Comparison of ENCODE assay signal across 14 mouse cellular contexts in the genomic region with DNA sequence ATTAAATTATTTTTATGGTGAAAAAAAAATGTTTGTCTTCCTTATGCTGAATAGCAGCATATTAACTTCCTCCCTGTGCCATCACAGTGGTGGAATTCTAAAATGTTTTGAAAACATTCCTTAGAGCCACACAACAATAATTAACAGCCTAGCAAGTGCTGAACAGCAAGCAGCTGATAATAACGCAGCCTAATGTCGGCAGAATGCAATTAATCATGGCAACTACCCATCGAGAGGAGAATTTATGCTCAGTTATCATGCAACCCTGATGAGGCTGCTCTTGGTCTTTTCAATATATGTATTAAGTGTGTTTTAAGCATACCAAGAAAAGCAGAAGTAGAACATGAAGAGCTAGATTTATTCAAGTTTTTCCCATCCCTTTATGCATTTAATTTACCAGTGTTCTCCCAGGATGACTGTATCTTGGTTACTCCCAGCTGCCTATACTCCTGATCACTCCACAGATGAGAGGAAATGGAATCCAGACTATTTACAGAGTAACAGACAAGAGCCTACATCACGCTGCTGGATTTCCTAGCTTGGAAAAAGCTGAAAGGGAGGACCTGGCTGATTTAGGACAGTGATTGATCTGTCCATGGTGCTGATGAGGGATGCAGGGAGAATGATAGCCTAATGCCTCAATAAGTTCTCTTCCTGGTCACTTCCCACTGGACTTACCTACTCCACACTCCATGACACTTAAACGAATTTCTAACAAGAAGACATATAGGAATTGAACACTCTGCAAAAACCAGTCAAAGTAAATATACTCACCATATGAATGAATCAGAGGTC.
DNase-seq lines count a peak whose midpoint lies in the region; ATAC-seq lines count a peak whose summit lies in the region.
"Had no signal": no experiment of that assay in that cellular context is flagged by ENCODE, and none has a peak within 500 bp of the region (broad histone marks: within the 10 kb centered on the region; RNA-seq: fewer than 3 reads in every experiment).

No protein-coding gene starts in this region.

- H3K27me3 ChIP-seq in hindbrain, embryonic 13.5 days, result no peaks in the 10 kb centered on the region
- no peaks in the 10 kb centered on the region for H3K27me3 ChIP-seq in hindbrain, embryonic 12.5 days
- H3K27me3 ChIP-seq in hindbrain, embryonic 16.5 days (replicated peaks; ENCODE audit: control insufficient read depth, insufficient read depth, low read length), result no peaks in the 10 kb centered on the region
- H3K27me3 ChIP-seq: stomach, embryonic 15.5 days had no signal

- H3K9ac ChIP-seq in hindbrain, embryonic 13.5 days, result no peak overlapping the region
- H3K9ac ChIP-seq in hindbrain, embryonic 12.5 days, result no peak overlapping the region
- no peak overlapping the region for H3K9ac ChIP-seq in hindbrain, embryonic 16.5 days (ENCODE audit: low read depth, low read length)
- H3K9ac ChIP-seq: stomach, embryonic 15.5 days had no signal

- H3K36me3 ChIP-seq in hindbrain, embryonic 13.5 days, result no peaks in the 10 kb centered on the region
- no peaks in the 10 kb centered on the region for H3K36me3 ChIP-seq in hindbrain, embryonic 12.5 days
- no peaks in the 10 kb centered on the region for H3K36me3 ChIP-seq in hindbrain, embryonic 16.5 days (ENCODE audit: control insufficient read depth, insufficient read depth, low read length)
- H3K36me3 ChIP-seq: stomach, embryonic 15.5 days had no signal

- 36% methylated on average over 5 of the region's 5 CpGs for WGBS in hindbrain, embryonic 13.5 days
- 48% methylated on average over 5 of the region's 5 CpGs for WGBS in hindbrain, embryonic 12.5 days
- 45% methylated on average over 5 of the region's 5 CpGs for WGBS in hindbrain, embryonic 16.5 days

- no peak overlapping the region for H3K4me3 ChIP-seq in hindbrain, embryonic 13.5 days
- H3K4me3 ChIP-seq in hindbrain, embryonic 12.5 days, result no peak overlapping the region
- H3K4me3 ChIP-seq in hindbrain, embryonic 16.5 days (ENCODE audit: low read length), result no peak overlapping the region
- H3K4me3 ChIP-seq: erythroblast, embryonic 14.5 days; stomach, embryonic 15.5 days had no signal

- no peaks in the 10 kb centered on the region for H3K4me1 ChIP-seq in hindbrain, embryonic 13.5 days (replicated peaks)
- no peaks in the 10 kb centered on the region for H3K4me1 ChIP-seq in hindbrain, embryonic 12.5 days
- no peaks in the 10 kb centered on the region for H3K4me1 ChIP-seq in hindbrain, embryonic 16.5 days (ENCODE audit: control insufficient read depth, insufficient read depth, low read depth, low read length)
- H3K4me1 ChIP-seq: stomach, embryonic 15.5 days had no signal

- ATAC-seq in hindbrain, embryonic 13.5 days (ENCODE audit: low FRiP score), result 0 out of 2 replicates have a peak, but pooled peaks have one; percentile 59
- ATAC-seq in hindbrain, embryonic 12.5 days (ENCODE audit: low FRiP score), result no peak
- ATAC-seq in hindbrain, embryonic 16.5 days, result peak; percentile 52; the same call in 1 of the 2 replicates

- no peak overlapping the region for H3K27ac ChIP-seq in hindbrain, embryonic 13.5 days
- no peak overlapping the region for H3K27ac ChIP-seq in hindbrain, embryonic 12.5 days
- no peak overlapping the region for H3K27ac ChIP-seq in hindbrain, embryonic 16.5 days (ENCODE audit: low read depth, low read length)
- H3K27ac ChIP-seq: stomach, embryonic 15.5 days had no signal

- DNase-seq in 416B (ENCODE audit: low read depth) (peak; percentile 15), WW6 (ENCODE audit: low read depth, low spot score) (peak; percentile 9)
- no peak for DNase-seq in gastrocnemius, postnatal 25 days
- no peak for DNase-seq in spleen, adult 18-20 months
- DNase-seq in thymus, postnatal 25 days, result no peak
- DNase-seq: cerebellum, adult 9-10 months; gastrocnemius, postnatal 10 days; left cerebral cortex, postnatal 4 days; right cerebral cortex, adult 18-20 months had no signal

- H3K4me2 ChIP-seq in hindbrain, embryonic 13.5 days, result no peak overlapping the region
- no peak overlapping the region for H3K4me2 ChIP-seq in hindbrain, embryonic 12.5 days (replicated peaks)
- no peak overlapping the region for H3K4me2 ChIP-seq in hindbrain, embryonic 16.5 days (ENCODE audit: low read length)
- H3K4me2 ChIP-seq: stomach, embryonic 15.5 days had no signal

- H3K9me3 ChIP-seq in hindbrain, embryonic 13.5 days, result no peaks in the 10 kb centered on the region
- no peaks in the 10 kb centered on the region for H3K9me3 ChIP-seq in hindbrain, embryonic 12.5 days (replicated peaks)
- no peaks in the 10 kb centered on the region for H3K9me3 ChIP-seq in hindbrain, embryonic 16.5 days (ENCODE audit: control insufficient read depth, low read length)
- H3K9me3 ChIP-seq: stomach, embryonic 15.5 days had no signal

Comparison
In these comparisons a context has a peak if more than half of its experiments do, and no peak if none do; other contexts are left out.
1. DNase-seq: peak in 416B (single experiment) and WW6 (single experiment); none in gastrocnemius, postnatal 25 days (single experiment), spleen, adult 18-20 months (0 of 2) and thymus, postnatal 25 days (single experiment).